ENCODE assay signal across 8 mouse cellular contexts in the genomic region with DNA sequence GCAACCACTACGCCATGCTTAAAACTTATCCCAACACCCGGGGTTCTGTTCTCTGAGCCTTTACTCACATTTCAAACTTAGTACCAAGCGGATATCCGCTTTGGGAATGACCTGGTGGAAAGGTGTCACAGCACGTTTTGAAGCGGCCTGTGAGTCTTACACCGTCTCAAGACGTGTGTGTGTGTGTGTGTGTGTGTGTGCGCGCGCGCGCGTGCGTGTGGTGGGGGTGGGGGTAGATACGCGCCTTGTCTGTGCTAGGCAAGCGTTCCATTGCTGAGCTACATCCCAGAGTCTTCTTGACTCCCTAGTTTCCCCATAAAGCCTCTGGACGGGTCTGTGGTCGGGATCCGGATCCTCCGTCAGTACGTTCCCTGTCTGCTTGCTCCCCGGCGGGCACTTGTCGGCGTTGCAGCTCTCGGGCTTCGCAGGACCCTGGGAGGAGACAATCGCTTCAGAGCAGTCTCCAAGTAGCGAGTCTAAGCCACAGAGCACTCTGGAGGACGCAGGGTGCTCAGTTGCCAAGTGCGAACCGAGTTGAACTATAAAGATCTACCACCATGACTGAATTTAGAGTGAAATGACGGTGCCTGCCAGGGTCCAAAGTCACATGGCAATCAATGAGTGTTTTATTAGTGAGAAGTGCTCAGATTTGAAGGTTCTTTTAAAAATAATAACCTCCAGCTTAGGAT. TPM values are rescaled to one million over a fixed set of nuclear protein-coding genes. Genes with fewer than 3 reads are reported as not detected.
DNase-seq lines count a peak whose midpoint lies in the region; ATAC-seq and TF ChIP-seq lines count a peak whose summit lies in the region.

No protein-coding gene starts in this region.

- peaks cover 29% of the 10 kb centered on the region for H3K36me3 ChIP-seq in erythroblast, embryonic 14.5 days (ENCODE audit: control insufficient read depth)
- H3K36me3 ChIP-seq in forebrain, embryonic 13.5 days (ENCODE audit: poor library complexity, severe bottlenecking): peaks cover 24% of the 10 kb centered on the region
- H3K36me3 ChIP-seq in hindbrain, embryonic 15.5 days: peaks cover 15% of the 10 kb centered on the region
- peaks cover 11% of the 10 kb centered on the region for H3K36me3 ChIP-seq in splenic B cell, adult 2 months (ENCODE audit: control insufficient read depth, insufficient read depth, low read length, poor library complexity, severe bottlenecking)

- peak overlapping the region; percentile 99 for H3K27ac ChIP-seq in forebrain, embryonic 13.5 days
- H3K27ac ChIP-seq in hindbrain, embryonic 15.5 days (replicated peaks): peak overlapping the region; percentile 99

- under 1% methylated on average over 35 of the region's 35 CpGs for WGBS in forebrain, embryonic 13.5 days
- WGBS in hindbrain, embryonic 15.5 days: 2% methylated on average over 35 of the region's 35 CpGs

- H3K4me1 ChIP-seq in erythroblast, embryonic 14.5 days (ENCODE audit: control insufficient read depth): peaks cover 57% of the 10 kb centered on the region
- H3K4me1 ChIP-seq in forebrain, embryonic 13.5 days: peaks cover 37% of the 10 kb centered on the region
- peaks cover 37% of the 10 kb centered on the region for H3K4me1 ChIP-seq in hindbrain, embryonic 15.5 days (replicated peaks)

- H3K9ac ChIP-seq in forebrain, embryonic 13.5 days: peak overlapping the region; percentile 87
- peak overlapping the region; percentile 81 for H3K9ac ChIP-seq in hindbrain, embryonic 15.5 days

- ATAC-seq in erythroblast, adult 5-6 weeks (replicated peaks; ENCODE audit: low FRiP score, poor library complexity, severe bottlenecking): no peak
- peak; percentile 31 for ATAC-seq in forebrain, embryonic 13.5 days
- ATAC-seq in hindbrain, embryonic 15.5 days (ENCODE audit: low FRiP score, low read depth): peak; percentile 19; the same call in 1 of the 2 replicates
- peak; percentile 13 for ATAC-seq in megakaryocyte-erythroid progenitor cell, adult 5-6 weeks (replicated peaks; ENCODE audit: low FRiP score, low TSS enrichment, poor library complexity, severe bottlenecking)

- peak; percentile 85 for DNase-seq in brain, embryonic 14.5 days (ENCODE audit: low read depth)
- peak; percentile 67 for DNase-seq in left cerebral cortex, postnatal 4 days
- peak; percentile 77 for DNase-seq in splenic B cell, adult 2 months (ENCODE audit: low read depth, low spot score)

- TF ChIP-seq CTCF in brain, embryonic 14.5 days (IDR thresholded peaks at IDR 0.05; ENCODE audit: borderline replicate concordance, extremely low read depth, insufficient read depth, insufficient read length): no peak; the same call in 1 of the 2 replicates

- peak overlapping the region; percentile 93 for H3K4me3 ChIP-seq in erythroblast, embryonic 14.5 days (replicated peaks)
- H3K4me3 ChIP-seq in forebrain, embryonic 13.5 days: peak overlapping the region; percentile 77
- H3K4me3 ChIP-seq in hindbrain, embryonic 15.5 days: peak overlapping the region; percentile 73

- no peaks in the 10 kb centered on the region for H3K27me3 ChIP-seq in erythroblast, embryonic 14.5 days (ENCODE audit: control insufficient read depth)
- no peaks in the 10 kb centered on the region for H3K27me3 ChIP-seq in forebrain, embryonic 13.5 days
- no peaks in the 10 kb centered on the region for H3K27me3 ChIP-seq in hindbrain, embryonic 15.5 days
- no peaks in the 10 kb centered on the region for H3K27me3 ChIP-seq in splenic B cell, adult 2 months (ENCODE audit: control insufficient read depth, insufficient read depth, low read length, poor library complexity, severe bottlenecking)

- no peak for TF ChIP-seq POLR2A in brain, embryonic 14.5 days (IDR thresholded peaks at IDR 0.05; ENCODE audit: borderline replicate concordance, extremely low read depth, insufficient read depth, insufficient read length, poor library complexity, severe bottlenecking)

- no peaks in the 10 kb centered on the region for H3K9me3 ChIP-seq in erythroblast, embryonic 14.5 days (ENCODE audit: control insufficient read depth, low read length)
- H3K9me3 ChIP-seq in forebrain, embryonic 13.5 days (replicated peaks): no peaks in the 10 kb centered on the region
- H3K9me3 ChIP-seq in hindbrain, embryonic 15.5 days: no peaks in the 10 kb centered on the region

- H3K4me2 ChIP-seq in forebrain, embryonic 13.5 days: peak overlapping the region; percentile 80
- peak overlapping the region; percentile 86 for H3K4me2 ChIP-seq in hindbrain, embryonic 15.5 days

- intact Hi-C loops in left cerebral cortex, postnatal 4 days (cut with DNase I): no loop called here

RNA-seq across cellular contexts. Expression of a gene that starts 1.2 kb away (rescaled TPM):
- 24.2 and 25.1 TPM in 2 replicates for polyA plus RNA-seq in erythroblast, embryonic 14.5 days (2012)
- 98.6 and 172 TPM in 2 replicates for total RNA-seq in erythroblast, adult 5-6 weeks (2015; ENCODE audit: low replicate concordance)
- 98.1 and 140 TPM in 2 replicates for total RNA-seq in erythroblast, adult 5-6 weeks (2017; ENCODE audit: low replicate concordance)
- 444 and 451 TPM in 2 replicates for polyA plus RNA-seq in brain, embryonic 14.5 days (2012; rRNA removed)
- 264 and 282 TPM in 2 replicates for polyA plus RNA-seq in forebrain, embryonic 13.5 days (2015; fragmentation: Nextera tagmentation; extraction: Ambion mirVana)
- polyA plus RNA-seq in hindbrain, embryonic 15.5 days (2015; fragmentation: Nextera tagmentation; extraction: Ambion mirVana): 162 and 180 TPM in 2 replicates
- 100 to 1,000 TPM; 572 to 576 TPM for total RNA-seq in left cerebral cortex, postnatal 4 days (2021)
- total RNA-seq in megakaryocyte-erythroid progenitor cell, adult 5-6 weeks (2014; fragmentation: Nextera tagmentation): 437 and 487 TPM in 2 replicates
- total RNA-seq in megakaryocyte-erythroid progenitor cell, adult 5-6 weeks (2017): 350 and 619 TPM in 2 replicates

RNA-seq across cellular contexts. Expression of a gene that starts 15.5 kb away (rescaled TPM):
- 0.67 and 2.1 TPM in 2 replicates for polyA plus RNA-seq in erythroblast, embryonic 14.5 days (2012)
- total RNA-seq in erythroblast, adult 5-6 weeks (2015; ENCODE audit: low replicate concordance): 36.6 and 59.0 TPM in 2 replicates
- 23.2 and 31.8 TPM in 2 replicates for total RNA-seq in erythroblast, adult 5-6 weeks (2017; ENCODE audit: low replicate concordance)
- polyA plus RNA-seq in brain, embryonic 14.5 days (2012; rRNA removed): 77.8 and 100 TPM in 2 replicates
- polyA plus RNA-seq in forebrain, embryonic 13.5 days (2015; fragmentation: Nextera tagmentation; extraction: Ambion mirVana): 69.1 and 75.6 TPM in 2 replicates
- polyA plus RNA-seq in hindbrain, embryonic 15.5 days (2015; fragmentation: Nextera tagmentation; extraction: Ambion mirVana): 97.8 and 98.0 TPM in 2 replicates
- 10 to 100 TPM; 45.3 to 45.9 TPM for total RNA-seq in left cerebral cortex, postnatal 4 days (2021)
- total RNA-seq in megakaryocyte-erythroid progenitor cell, adult 5-6 weeks (2014; fragmentation: Nextera tagmentation): 119 and 130 TPM in 2 replicates
- total RNA-seq in megakaryocyte-erythroid progenitor cell, adult 5-6 weeks (2017): 85.5 and 95.0 TPM in 2 replicates

RNA-seq across cellular contexts. Expression of a gene that starts 20.8 kb away (rescaled TPM):
- polyA plus RNA-seq in erythroblast, embryonic 14.5 days (2012): 0.49 and 0.65 TPM in 2 replicates
- 21.1 and 25.0 TPM in 2 replicates for total RNA-seq in erythroblast, adult 5-6 weeks (2015; ENCODE audit: low replicate concordance)
- 9.9 and 13.4 TPM in 2 replicates for total RNA-seq in erythroblast, adult 5-6 weeks (2017; ENCODE audit: low replicate concordance)
- 0.90 and 1.1 TPM in 2 replicates for polyA plus RNA-seq in brain, embryonic 14.5 days (2012; rRNA removed)
- polyA plus RNA-seq in forebrain, embryonic 13.5 days (2015; fragmentation: Nextera tagmentation; extraction: Ambion mirVana): 1.7 and 2.0 TPM in 2 replicates
- 2.6 and 2.7 TPM in 2 replicates for polyA plus RNA-seq in hindbrain, embryonic 15.5 days (2015; fragmentation: Nextera tagmentation; extraction: Ambion mirVana)
- 1 to 10 TPM; 1.5 to 1.6 TPM for total RNA-seq in left cerebral cortex, postnatal 4 days (2021)
- 21.5 and 26.4 TPM in 2 replicates for total RNA-seq in megakaryocyte-erythroid progenitor cell, adult 5-6 weeks (2014; fragmentation: Nextera tagmentation)
- total RNA-seq in megakaryocyte-erythroid progenitor cell, adult 5-6 weeks (2017): 17.9 and 24.5 TPM in 2 replicates

RNA-seq across cellular contexts. Expression of a gene that starts 24.1 kb away (rescaled TPM):
- polyA plus RNA-seq in erythroblast, embryonic 14.5 days (2012): 0.04 and 0.17 TPM in 2 replicates
- 1.7 TPM in 1 of 2 replicates, not detected in the other for total RNA-seq in erythroblast, adult 5-6 weeks (2015; ENCODE audit: low replicate concordance)
- 2.4 TPM in 1 of 2 replicates, not detected in the other for total RNA-seq in erythroblast, adult 5-6 weeks (2017; ENCODE audit: low replicate concordance)
- polyA plus RNA-seq in brain, embryonic 14.5 days (2012; rRNA removed): 6.0 and 7.0 TPM in 2 replicates
- 2.5 and 3.3 TPM in 2 replicates for polyA plus RNA-seq in forebrain, embryonic 13.5 days (2015; fragmentation: Nextera tagmentation; extraction: Ambion mirVana)
- 5.7 and 7.2 TPM in 2 replicates for polyA plus RNA-seq in hindbrain, embryonic 15.5 days (2015; fragmentation: Nextera tagmentation; extraction: Ambion mirVana)
- 1 to 10 TPM; 3.6 to 4.6 TPM for total RNA-seq in left cerebral cortex, postnatal 4 days (2021)
- 8.7 and 23.2 TPM in 2 replicates for total RNA-seq in megakaryocyte-erythroid progenitor cell, adult 5-6 weeks (2014; fragmentation: Nextera tagmentation)
- total RNA-seq in megakaryocyte-erythroid progenitor cell, adult 5-6 weeks (2017): 2.6 and 3.8 TPM in 2 replicates

RNA-seq across cellular contexts. Expression of a gene that starts 42.2 kb away (rescaled TPM):
- polyA plus RNA-seq in erythroblast, embryonic 14.5 days (2012): 20.1 and 21.4 TPM in 2 replicates
- total RNA-seq in erythroblast, adult 5-6 weeks (2015; ENCODE audit: low replicate concordance): 2.9 and 3.8 TPM in 2 replicates
- total RNA-seq in erythroblast, adult 5-6 weeks (2017; ENCODE audit: low replicate concordance): 2.2 and 3.6 TPM in 2 replicates
- polyA plus RNA-seq in brain, embryonic 14.5 days (2012; rRNA removed): 32.7 and 34.7 TPM in 2 replicates
- 51.0 and 52.9 TPM in 2 replicates for polyA plus RNA-seq in forebrain, embryonic 13.5 days (2015; fragmentation: Nextera tagmentation; extraction: Ambion mirVana)
- 66.3 and 69.0 TPM in 2 replicates for polyA plus RNA-seq in hindbrain, embryonic 15.5 days (2015; fragmentation: Nextera tagmentation; extraction: Ambion mirVana)
- total RNA-seq in left cerebral cortex, postnatal 4 days (2021): 10 to 100 TPM; 35.3 to 35.6 TPM
- 34.3 and 39.7 TPM in 2 replicates for total RNA-seq in megakaryocyte-erythroid progenitor cell, adult 5-6 weeks (2014; fragmentation: Nextera tagmentation)
- total RNA-seq in megakaryocyte-erythroid progenitor cell, adult 5-6 weeks (2017): 10.3 and 12.8 TPM in 2 replicates

Comparison
In these comparisons a context has a peak if more than half of its experiments do, and no peak if none do; other contexts are left out.
1. RNA of a gene that starts 15.5 kb away (polyA plus RNA-seq): 97.8 to 98.0 TPM in hindbrain, embryonic 15.5 days, 77.8 to 100 TPM in brain, embryonic 14.5 days and 69.1 to 75.6 TPM in forebrain, embryonic 13.5 days; 0.67 to 2.1 TPM in erythroblast, embryonic 14.5 days; every median in the first group is over 10 times any median in the second.
2. Peak in every context shown above with its lines, with median percentiles within 50 percentile points of each other: H3K4me3 ChIP-seq and DNase-seq.